Mouse (Mus musculus): ENCODE measurements around the gene Far2. TPM values are rescaled to one million over a fixed set of nuclear protein-coding genes. Genes with fewer than 3 reads are reported as not detected.

Gene Far2
- polyA plus RNA-seq, 1 experiment from 2014 or later: 7.8 TPM

GRCm38 (mm10) chr6:148199729-148200128 is 152.7 kb downstream of the Far2 start:
- Histone ChIP-seq H3K36me3 (ENCODE audit: control insufficient read depth, insufficient read depth, low read length) (peaks cover 3% of the 10 kb centered on the region; the same call in 1 of the 2 replicates), H3K4me2 (ENCODE audit: low read depth, low read length) (no peak overlapping the region), H3K4me1 (ENCODE audit: control insufficient read depth, insufficient read depth, low read length) (no peaks in the 10 kb centered on the region), H3K9me3 (ENCODE audit: control insufficient read depth, low read length) (no peaks in the 10 kb centered on the region), H3K27me3 (replicated peaks; ENCODE audit: control insufficient read depth, insufficient read depth, low read length) (no peaks in the 10 kb centered on the region), H3K27ac (ENCODE audit: low read length) (peak overlapping the region; percentile 43), H3K9ac (ENCODE audit: low read depth, low read length) (no peak overlapping the region), H3K4me3 (ENCODE audit: low read length) (no peak overlapping the region)
- WGBS: 78% methylated on average over 3 of the region's 3 CpGs
- peak; percentile 59; the same call in 1 of the 2 replicates for ATAC-seq

GRCm38 (mm10) chr6:148205134-148205533 is 158.1 kb downstream of the Far2 start:
- Histone ChIP-seq H3K9ac (ENCODE audit: low read depth, low read length) (no peak overlapping the region), H3K27me3 (replicated peaks; ENCODE audit: control insufficient read depth, insufficient read depth, low read length) (no peaks in the 10 kb centered on the region), H3K4me2 (ENCODE audit: low read depth, low read length) (no peak overlapping the region), H3K9me3 (ENCODE audit: control insufficient read depth, low read length) (no peaks in the 10 kb centered on the region), H3K27ac (ENCODE audit: low read length) (no peak overlapping the region; the same call in 1 of the 2 replicates), H3K36me3 (ENCODE audit: control insufficient read depth, insufficient read depth, low read length) (peaks cover 3% of the 10 kb centered on the region; the same call in 1 of the 2 replicates), H3K4me1 (ENCODE audit: control insufficient read depth, insufficient read depth, low read length) (no peaks in the 10 kb centered on the region), H3K4me3 (ENCODE audit: low read length) (no peak overlapping the region)
- 77% methylated on average over 1 of the region's 1 CpGs for whole genome bisulfite sequencing
- peak; percentile 71 for ATAC-seq

GRCm38 (mm10) chr6:148207522-148207921 is 160.5 kb downstream of the Far2 start:
- ATAC-seq: no peak
- Histone ChIP-seq H3K4me3 (ENCODE audit: low read length) (no peak overlapping the region), H3K4me2 (ENCODE audit: low read depth, low read length) (no peak overlapping the region), H3K27me3 (replicated peaks; ENCODE audit: control insufficient read depth, insufficient read depth, low read length) (no peaks in the 10 kb centered on the region), H3K9me3 (ENCODE audit: control insufficient read depth, low read length) (no peaks in the 10 kb centered on the region), H3K27ac (ENCODE audit: low read length) (no peak overlapping the region), H3K9ac (ENCODE audit: low read depth, low read length) (no peak overlapping the region), H3K36me3 (ENCODE audit: control insufficient read depth, insufficient read depth, low read length) (no peaks in the 10 kb centered on the region), H3K4me1 (ENCODE audit: control insufficient read depth, insufficient read depth, low read length) (peaks cover 3% of the 10 kb centered on the region; the same call in 1 of the 2 replicates)
- WGBS: 56% methylated on average over 1 of the region's 1 CpGs

- peak; percentile 66 for ATAC-seq
- H3K4me3 ChIP-seq (ENCODE audit: low read length): peak overlapping the region; percentile 80
- peak overlapping the region; percentile 82 for H3K27ac ChIP-seq (ENCODE audit: low read length)
- H3K4me1 ChIP-seq (ENCODE audit: control insufficient read depth, insufficient read depth, low read length): peaks cover 14% of the 10 kb centered on the region
- H3K27me3 ChIP-seq (replicated peaks; ENCODE audit: control insufficient read depth, insufficient read depth, low read length): no peaks in the 10 kb centered on the region
- peak overlapping the region; percentile 75 for H3K4me2 ChIP-seq (ENCODE audit: low read depth, low read length)
- H3K9me3 ChIP-seq (ENCODE audit: control insufficient read depth, low read length): no peaks in the 10 kb centered on the region
- H3K36me3 ChIP-seq (ENCODE audit: control insufficient read depth, insufficient read depth, low read length): no peaks in the 10 kb centered on the region
- under 1% methylated on average over 51 of the region's 51 CpGs for WGBS
- peak overlapping the region; percentile 98 for H3K9ac ChIP-seq (ENCODE audit: low read depth, low read length)
Measured at GRCm38 (mm10) chr6:148211391-148211876, 164.4 kb downstream of the Far2 start.

- H3K4me1 ChIP-seq (ENCODE audit: control insufficient read depth, insufficient read depth, low read length): peaks cover 14% of the 10 kb centered on the region
- H3K4me3 ChIP-seq (ENCODE audit: low read length): peak within 1 kb of the TSS; percentile 80
- H3K36me3 ChIP-seq (ENCODE audit: control insufficient read depth, insufficient read depth, low read length): no peaks in the 10 kb centered on the region
- under 1% methylated on average over 61 of the region's 61 CpGs for WGBS
- peak; percentile 99 for ATAC-seq
- peak within 1 kb of the TSS; percentile 82 for H3K27ac ChIP-seq (ENCODE audit: low read length)
- H3K4me2 ChIP-seq (ENCODE audit: low read depth, low read length): peak within 1 kb of the TSS; percentile 75
- no peaks in the 10 kb centered on the region for H3K9me3 ChIP-seq (ENCODE audit: control insufficient read depth, low read length)
- H3K27me3 ChIP-seq (replicated peaks; ENCODE audit: control insufficient read depth, insufficient read depth, low read length): no peaks in the 10 kb centered on the region
- H3K9ac ChIP-seq (ENCODE audit: low read depth, low read length): peak within 1 kb of the TSS; percentile 98
Measured at GRCm38 (mm10) chr6:148211897-148212680, 165.0 kb downstream of the Far2 start, which contains the start of gene Ergic2. Ergic2 (minus strand) TSS chr6:148212374.

- H3K9me3 ChIP-seq (ENCODE audit: control insufficient read depth, low read length): no peaks in the 10 kb centered on the region
- no peak for ATAC-seq
- H3K9ac ChIP-seq (ENCODE audit: low read depth, low read length): no peak overlapping the region
- H3K27me3 ChIP-seq (replicated peaks; ENCODE audit: control insufficient read depth, insufficient read depth, low read length): no peaks in the 10 kb centered on the region
- WGBS: 3% methylated on average over 5 of the region's 5 CpGs
- no peak overlapping the region for H3K4me3 ChIP-seq (ENCODE audit: low read length)
- peaks cover 14% of the 10 kb centered on the region for H3K4me1 ChIP-seq (ENCODE audit: control insufficient read depth, insufficient read depth, low read length)
- no peaks in the 10 kb centered on the region for H3K36me3 ChIP-seq (ENCODE audit: control insufficient read depth, insufficient read depth, low read length)
- no peak overlapping the region for H3K27ac ChIP-seq (ENCODE audit: low read length)
- no peak overlapping the region for H3K4me2 ChIP-seq (ENCODE audit: low read depth, low read length)
Measured at GRCm38 (mm10) chr6:148214765-148215164, 167.7 kb downstream of the Far2 start.

GRCm38 (mm10) chr6:148216752-148217151 is 169.7 kb downstream of the Far2 start:
- Histone ChIP-seq H3K4me2 (ENCODE audit: low read depth, low read length) (no peak overlapping the region), H3K4me3 (ENCODE audit: low read length) (no peak overlapping the region), H3K27me3 (replicated peaks; ENCODE audit: control insufficient read depth, insufficient read depth, low read length) (no peaks in the 10 kb centered on the region), H3K27ac (ENCODE audit: low read length) (no peak overlapping the region), H3K4me1 (ENCODE audit: control insufficient read depth, insufficient read depth, low read length) (peaks cover 11% of the 10 kb centered on the region; the same call in 1 of the 2 replicates), H3K9ac (ENCODE audit: low read depth, low read length) (no peak overlapping the region), H3K36me3 (ENCODE audit: control insufficient read depth, insufficient read depth, low read length) (no peaks in the 10 kb centered on the region), H3K9me3 (ENCODE audit: control insufficient read depth, low read length) (no peaks in the 10 kb centered on the region)
- 91% methylated on average over 4 of the region's 4 CpGs for WGBS
- no peak for ATAC-seq

- Histone ChIP-seq H3K27ac (ENCODE audit: low read length) (no peak overlapping the region), H3K4me2 (ENCODE audit: low read depth, low read length) (no peak overlapping the region), H3K9me3 (ENCODE audit: control insufficient read depth, low read length) (no peaks in the 10 kb centered on the region), H3K36me3 (ENCODE audit: control insufficient read depth, insufficient read depth, low read length) (no peaks in the 10 kb centered on the region), H3K4me3 (ENCODE audit: low read length) (no peak overlapping the region), H3K9ac (ENCODE audit: low read depth, low read length) (no peak overlapping the region), H3K4me1 (ENCODE audit: control insufficient read depth, insufficient read depth, low read length) (0 out of 2 replicates have a peak, but pooled peaks cover 6% of the 10 kb centered on the region), H3K27me3 (replicated peaks; ENCODE audit: control insufficient read depth, insufficient read depth, low read length) (no peaks in the 10 kb centered on the region)
- 79% methylated on average over 2 of the region's 2 CpGs for WGBS
- no peak for ATAC-seq
Measured at GRCm38 (mm10) chr6:148218235-148219076, 171.4 kb downstream of the Far2 start.

- no peak for ATAC-seq
- Histone ChIP-seq H3K27me3 (replicated peaks; ENCODE audit: control insufficient read depth, insufficient read depth, low read length) (no peaks in the 10 kb centered on the region), H3K9me3 (ENCODE audit: control insufficient read depth, low read length) (no peaks in the 10 kb centered on the region), H3K9ac (ENCODE audit: low read depth, low read length) (no peak overlapping the region), H3K4me1 (ENCODE audit: control insufficient read depth, insufficient read depth, low read length) (no peaks in the 10 kb centered on the region), H3K27ac (ENCODE audit: low read length) (no peak overlapping the region), H3K36me3 (ENCODE audit: control insufficient read depth, insufficient read depth, low read length) (no peaks in the 10 kb centered on the region), H3K4me3 (ENCODE audit: low read length) (no peak overlapping the region), H3K4me2 (ENCODE audit: low read depth, low read length) (no peak overlapping the region)
- WGBS: 77% methylated on average over 2 of the region's 2 CpGs
Measured at GRCm38 (mm10) chr6:148222686-148223085, 175.6 kb downstream of the Far2 start.
